Mouse (Mus musculus): ENCODE measurements around the gene Vmn1r55. TPM values are rescaled to one million over a fixed set of nuclear protein-coding genes. Genes with fewer than 3 reads are reported as not detected.
"Not testable (repeated sequence)": the region's sequence is repeated elsewhere in the genome, so short reads cannot be mapped to it uniquely, and the experiment has no call there.

Vmn1r55 gene
- polyA plus RNA-seq, 1 experiment from 2014 or later: not detected

DNA sequence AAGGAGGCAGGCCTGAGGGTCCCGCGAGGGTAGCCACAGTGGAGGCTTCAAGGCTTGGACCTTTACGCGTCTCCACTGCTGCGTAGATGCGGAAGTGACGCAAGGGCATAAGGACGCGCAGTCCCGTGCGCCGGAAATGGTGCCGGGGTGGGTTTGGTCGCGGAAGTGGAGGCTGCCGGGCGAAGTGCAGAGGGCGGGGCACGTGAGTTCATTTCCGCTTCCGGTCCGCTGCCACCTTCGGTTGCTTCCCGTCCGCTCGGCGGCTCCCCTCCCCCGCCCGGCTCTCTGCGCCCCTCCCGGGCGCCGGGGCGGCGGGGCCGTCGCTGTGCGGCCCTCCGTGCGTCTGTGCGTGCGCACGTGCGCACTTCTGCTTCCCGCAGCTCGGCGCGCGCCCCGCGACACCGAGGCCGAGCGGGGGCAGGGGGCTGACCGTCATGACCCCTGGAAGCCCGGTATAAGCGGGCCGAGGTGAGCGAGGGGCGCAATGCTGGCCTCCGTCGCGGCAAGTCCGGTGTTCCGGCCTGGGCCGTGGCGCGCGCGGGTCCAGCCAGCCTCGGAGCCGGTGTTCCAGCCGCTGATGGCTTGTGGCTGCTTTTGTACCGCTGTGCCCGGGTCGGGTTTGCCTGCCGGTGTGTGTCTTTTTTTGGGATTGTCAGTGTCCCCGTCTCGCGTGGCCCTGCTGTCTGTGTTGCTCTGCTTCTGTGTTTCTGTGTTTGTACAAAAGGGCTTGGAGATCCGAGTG, 69.3 kb downstream of the Vmn1r55 start, which contains the start of gene Epn1:
Gene Epn1, plus strand, starts transcription at position 226 of the 742 bp plus-strand sequence.
- Histone ChIP-seq H3K4me3 (peak within 1 kb of the TSS; percentile 99), H3K27ac (peak within 1 kb of the TSS; percentile 93), H3K4me2 (peak within 1 kb of the TSS; percentile 74), H3K36me3 (peaks cover 52% of the 10 kb centered on the region), H3K4me1 (peaks cover 12% of the 10 kb centered on the region), H3K9ac (peak within 1 kb of the TSS; percentile 97), H3K9me3 (no peaks in the 10 kb centered on the region), H3K27me3 (no peaks in the 10 kb centered on the region)
- under 1% methylated on average over 81 of the region's 81 CpGs for WGBS
- ATAC-seq (ENCODE audit: insufficient number of reproducible peaks, insufficient read depth, low FRiP score, low TSS enrichment, low read depth): peak; percentile 91

DNA sequence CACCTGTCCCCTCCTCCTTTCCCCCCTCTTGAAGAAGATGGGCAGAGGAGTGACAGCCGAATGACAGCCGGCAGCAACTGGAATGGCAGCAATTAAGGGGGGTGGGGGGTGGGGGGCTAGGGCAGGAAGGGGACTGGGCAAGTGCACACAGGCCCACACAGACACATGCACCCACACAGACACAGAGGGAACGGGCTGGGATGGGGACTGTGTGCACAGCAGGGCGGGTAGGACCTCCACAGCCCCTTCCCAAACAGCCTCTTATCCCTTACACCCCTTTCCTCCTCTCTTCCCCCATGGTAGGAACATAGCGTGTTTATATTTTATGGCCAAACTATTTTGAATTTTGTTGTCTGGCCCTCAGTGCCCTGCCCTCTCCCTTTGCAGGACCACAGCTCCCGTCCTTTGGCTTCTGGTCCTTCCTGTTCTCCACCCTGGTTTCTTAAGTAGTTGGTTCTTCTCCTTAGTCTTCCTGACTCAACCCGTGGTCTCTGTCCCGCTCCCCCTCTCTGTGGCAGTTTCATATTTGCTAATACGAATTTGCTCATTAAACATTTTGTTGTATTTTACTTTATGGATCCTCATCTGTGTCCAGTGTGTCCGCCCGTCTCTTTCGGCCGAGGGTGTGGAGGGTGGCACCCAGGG, 70.0 kb downstream of the Vmn1r55 start:
- H3K9ac ChIP-seq: peak overlapping the region; percentile 97
- H3K36me3 ChIP-seq: peaks cover 55% of the 10 kb centered on the region
- H3K27me3 ChIP-seq; H3K9me3 ChIP-seq; ATAC-seq (ENCODE audit: insufficient number of reproducible peaks, insufficient read depth, low FRiP score, low TSS enrichment, low read depth): not testable (repeated sequence)
- WGBS: 49% methylated on average over 11 of the region's 13 CpGs
- H3K4me1 ChIP-seq: peaks cover 12% of the 10 kb centered on the region
- peak overlapping the region; percentile 99 for H3K4me3 ChIP-seq
- peak overlapping the region; percentile 93 for H3K27ac ChIP-seq
- H3K4me2 ChIP-seq: peak overlapping the region; percentile 74

Small RNAs within 50 kb of the gene (microRNA-seq; reads per million reads assigned to microRNA genes)
- gene Gm26217: not detected

Other genes starting within 250 kb of the Vmn1r55 start
- 0.15 TPM in 1 of 2 replicates, not detected in the other for gene Gm36210, start 243.2 kb downstream of the Vmn1r55 start, polyA plus RNA-seq (2015; fragmentation: Nextera tagmentation; extraction: Ambion mirVana)
- gene Zfp628, start 234.5 kb downstream of the Vmn1r55 start, polyA plus RNA-seq (2015; fragmentation: Nextera tagmentation; extraction: Ambion mirVana): 4.3 and 4.8 TPM in 2 replicates
- 3.3 and 4.6 TPM in 2 replicates for gene Nat14, start 227.6 kb downstream of the Vmn1r55 start, polyA plus RNA-seq (2015; fragmentation: Nextera tagmentation; extraction: Ambion mirVana)
- 0.51 and 0.62 TPM in 2 replicates for gene Ssc5d, start 223.9 kb downstream of the Vmn1r55 start, polyA plus RNA-seq (2015; fragmentation: Nextera tagmentation; extraction: Ambion mirVana)
- 0.18 TPM in 1 of 2 replicates, not detected in the other for gene Sbk2, start 185.3 kb downstream of the Vmn1r55 start, polyA plus RNA-seq (2015; fragmentation: Nextera tagmentation; extraction: Ambion mirVana)
- 0.08 TPM in 1 of 2 replicates, not detected in the other for gene Sbk3, start 178.5 kb downstream of the Vmn1r55 start, polyA plus RNA-seq (2015; fragmentation: Nextera tagmentation; extraction: Ambion mirVana)
- 38.4 and 42.0 TPM in 2 replicates for gene Zfp579, start 153.5 kb downstream of the Vmn1r55 start, polyA plus RNA-seq (2015; fragmentation: Nextera tagmentation; extraction: Ambion mirVana)
- 10.3 and 12.0 TPM in 2 replicates for gene Zfp524, start 135.3 kb downstream of the Vmn1r55 start, polyA plus RNA-seq (2015; fragmentation: Nextera tagmentation; extraction: Ambion mirVana)
- gene Fiz1, start 135.0 kb downstream of the Vmn1r55 start, polyA plus RNA-seq (2015; fragmentation: Nextera tagmentation; extraction: Ambion mirVana): 45.7 and 47.9 TPM in 2 replicates
- 1.2 TPM in 1 of 2 replicates, not detected in the other for gene Gm44973, start 134.2 kb downstream of the Vmn1r55 start, polyA plus RNA-seq (2015; fragmentation: Nextera tagmentation; extraction: Ambion mirVana)
- gene Zfp865, start 129.3 kb downstream of the Vmn1r55 start, polyA plus RNA-seq (2015; fragmentation: Nextera tagmentation; extraction: Ambion mirVana): 7.7 and 7.9 TPM in 2 replicates
- 46.1 and 55.4 TPM in 2 replicates for gene Ccdc106, start 129.1 kb downstream of the Vmn1r55 start, polyA plus RNA-seq (2015; fragmentation: Nextera tagmentation; extraction: Ambion mirVana)
- gene 4632433K11Rik, start 115.6 kb downstream of the Vmn1r55 start, polyA plus RNA-seq (2015; fragmentation: Nextera tagmentation; extraction: Ambion mirVana): not detected in 2 replicates
- gene Zfp784, start 111.2 kb downstream of the Vmn1r55 start, polyA plus RNA-seq (2015; fragmentation: Nextera tagmentation; extraction: Ambion mirVana): 5.6 and 5.9 TPM in 2 replicates
- gene Zfp580, start 98.1 kb downstream of the Vmn1r55 start, polyA plus RNA-seq (2015; fragmentation: Nextera tagmentation; extraction: Ambion mirVana): 44.7 and 45.9 TPM in 2 replicates
- gene U2af2, start 87.5 kb downstream of the Vmn1r55 start, polyA plus RNA-seq (2015; fragmentation: Nextera tagmentation; extraction: Ambion mirVana): 137 and 155 TPM in 2 replicates
- 63.8 and 70.5 TPM in 2 replicates for gene Epn1, start 69.4 kb downstream of the Vmn1r55 start, polyA plus RNA-seq (2015; fragmentation: Nextera tagmentation; extraction: Ambion mirVana)
- not detected in 2 replicates for gene Rfpl4, start 32.7 kb downstream of the Vmn1r55 start, polyA plus RNA-seq (2015; fragmentation: Nextera tagmentation; extraction: Ambion mirVana)
- gene Rasl2-9, start 23.7 kb downstream of the Vmn1r55 start, polyA plus RNA-seq (2015; fragmentation: Nextera tagmentation; extraction: Ambion mirVana): 0.35 and 0.80 TPM in 2 replicates
- not detected in 2 replicates for gene Vmn1r56, start 47.1 kb upstream of the Vmn1r55 start, polyA plus RNA-seq (2015; fragmentation: Nextera tagmentation; extraction: Ambion mirVana)
- gene Vmn1r57, start 68.8 kb upstream of the Vmn1r55 start, polyA plus RNA-seq (2015; fragmentation: Nextera tagmentation; extraction: Ambion mirVana): not detected in 2 replicates
- gene Gm5065, start 200.9 kb upstream of the Vmn1r55 start, polyA plus RNA-seq (2015; fragmentation: Nextera tagmentation; extraction: Ambion mirVana): not detected in 2 replicates
- not detected in 2 replicates for gene Nlrp2, start 201.4 kb upstream of the Vmn1r55 start, polyA plus RNA-seq (2015; fragmentation: Nextera tagmentation; extraction: Ambion mirVana)